ENCODE assay signal across 8 mouse cellular contexts in the genomic region with DNA sequence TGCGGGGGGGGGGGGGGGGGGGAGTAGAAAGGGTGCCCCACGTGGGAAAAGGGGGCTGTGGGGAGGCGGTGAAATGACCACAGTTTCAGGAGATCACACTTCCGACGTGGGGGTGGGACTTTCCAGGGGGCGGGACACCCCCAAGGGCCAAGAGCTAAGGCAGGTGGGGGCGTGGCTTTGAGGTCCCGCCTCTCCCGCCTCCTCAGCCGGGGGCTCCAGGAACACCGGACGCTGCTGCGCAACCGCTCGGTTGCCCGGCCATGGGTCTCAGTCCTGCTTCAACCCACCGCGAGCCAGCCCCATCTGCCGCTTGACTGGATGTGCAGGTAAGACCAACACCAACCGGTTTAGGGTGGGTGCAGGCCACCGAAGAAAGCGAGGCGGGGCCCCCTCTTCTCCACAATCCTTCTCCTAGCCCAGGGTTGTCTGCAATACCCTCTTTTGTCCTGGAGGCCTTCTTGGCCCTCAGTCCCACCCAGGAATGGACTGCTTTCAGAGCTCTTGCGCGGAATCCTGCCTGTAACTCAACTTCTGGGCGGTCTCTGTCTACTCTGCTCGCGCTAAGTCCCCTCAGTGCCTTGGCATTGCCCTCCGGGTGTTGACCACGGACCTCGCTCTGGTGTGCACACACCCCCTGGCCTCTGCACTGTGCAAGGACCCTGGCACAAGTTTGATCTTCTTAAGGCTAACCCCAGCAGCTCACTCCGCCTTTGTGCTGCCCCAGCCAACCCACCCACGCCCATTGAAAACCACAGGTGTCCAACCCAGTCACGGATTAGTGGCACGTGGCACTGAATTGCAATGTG. TPM values are rescaled to one million over a fixed set of nuclear protein-coding genes. Genes with fewer than 3 reads are reported as not detected.
DNase-seq lines count a peak whose midpoint lies in the region; ATAC-seq and TF ChIP-seq lines count a peak whose summit lies in the region.

A gene (plus strand): TSS at position 44 of the 806 bp plus-strand sequence.

- ATAC-seq in stomach, embryonic 14.5 days (ENCODE audit: insufficient number of reproducible peaks, insufficient read depth, low FRiP score, low read depth) = peak; percentile 86

- H3K9ac ChIP-seq in CH12.LX (ENCODE audit: insufficient read depth, low read depth) = peak within 1 kb of the TSS; percentile 48
- H3K9ac ChIP-seq in stomach, embryonic 14.5 days (replicated peaks; ENCODE audit: low read depth, low read length) = peak within 1 kb of the TSS; percentile 58

- H3K36me3 ChIP-seq in CH12.LX (replicated peaks in 1 of 2; ENCODE audit: control insufficient read depth in 1 of 2, insufficient read depth in 1 of 2, low read length in 1 of 2) = peaks cover 36 to 80% of the 10 kb centered on the region in 2 experiments
- H3K36me3 ChIP-seq in limb, embryonic 10.5 days = peaks cover 58% of the 10 kb centered on the region
- H3K36me3 ChIP-seq in stomach, embryonic 14.5 days (ENCODE audit: control insufficient read depth, insufficient read depth, low read length) = peaks cover 9% of the 10 kb centered on the region; the same call in 1 of the 2 replicates

- dilution Hi-C loops in CH12.LX (cut with MboI; ENCODE audit: extremely low pct_ligation_motif_present, extremely low pct_unique_long_range_greater_than_20kb, low sequenced_read_pairs) = no loop called here

- peak within 1 kb of the TSS; percentile 51 for H3K27ac ChIP-seq in CH12.LX (ENCODE audit: insufficient read depth, low read depth)
- H3K27ac ChIP-seq in limb, embryonic 10.5 days = peak within 1 kb of the TSS; percentile 91
- H3K27ac ChIP-seq in stomach, embryonic 14.5 days (ENCODE audit: low read length) = peak within 1 kb of the TSS; percentile 58

- H3K4me1 ChIP-seq in CH12.LX (ENCODE audit: control insufficient read depth in 1 of 2, insufficient read depth in 2 of 2) = peaks cover 6 to 36% of the 10 kb centered on the region in 2 experiments; a peak in 3 of 4 replicates
- H3K4me1 ChIP-seq in limb, embryonic 10.5 days = peaks cover 43% of the 10 kb centered on the region
- H3K4me1 ChIP-seq in stomach, embryonic 14.5 days (ENCODE audit: control insufficient read depth, insufficient read depth, low read length) = 0 out of 2 replicates have a peak, but pooled peaks cover 4% of the 10 kb centered on the region

- H3K4me2 ChIP-seq in CH12.LX (ENCODE audit: insufficient read depth, low read depth, poor library complexity, severe bottlenecking) = peak within 1 kb of the TSS; percentile 33
- H3K4me2 ChIP-seq in stomach, embryonic 14.5 days (replicated peaks; ENCODE audit: low read depth, low read length) = peak within 1 kb of the TSS; percentile 72

- DNase-seq in 3134 (ENCODE audit: extremely low read depth, insufficient read length, low spot score) (peak; percentile 66), CH12.LX (ENCODE audit: extremely low read depth) (peak; percentile 79)
- peak; percentile 91 for DNase-seq in embryo, embryonic 10.5 days (ENCODE audit: low spot score)
- peak; percentile 44 for DNase-seq in heart, postnatal 4 days
- peak; percentile 89 for DNase-seq in limb, embryonic 10.5 days (ENCODE audit: low spot score)
- peak; percentile 76 for DNase-seq in mesoderm, embryonic 11.5 days (ENCODE audit: low read depth, low spot score)
- no peak for DNase-seq in left cerebral cortex, adult 18-20 months (ENCODE audit: low spot score in 2 of 2)

- no peak for TF ChIP-seq EP300 in CH12.LX (IDR thresholded peaks at IDR 0.05; ENCODE audit: low read length)

- no peaks in the 10 kb centered on the region for H3K79me2 ChIP-seq in CH12.LX (replicated peaks; ENCODE audit: control insufficient read depth, extremely low read depth, insufficient read depth, poor library complexity, severe bottlenecking)

- TF ChIP-seq RAD21 in CH12.LX (IDR thresholded peaks at IDR 0.05; ENCODE audit: low read depth, low read length) = no peak

- no peaks in the 10 kb centered on the region for H3K27me3 ChIP-seq in CH12.LX (replicated peaks)
- no peaks in the 10 kb centered on the region for H3K27me3 ChIP-seq in limb, embryonic 10.5 days (ENCODE audit: low read depth, poor library complexity, severe bottlenecking)
- H3K27me3 ChIP-seq in stomach, embryonic 14.5 days (ENCODE audit: control insufficient read depth, insufficient read depth, low read length) = no peaks in the 10 kb centered on the region

- no peak for TF ChIP-seq CTCF in CH12.LX (conservative IDR thresholded peaks at IDR 0.05 in 1 of 2, IDR thresholded peaks at IDR 0.05 in 1 of 2; ENCODE audit: low read depth in 2 of 2, low read length in 2 of 2)

- under 1% methylated on average over 33 of the region's 35 CpGs for WGBS in limb, embryonic 10.5 days
- 2% methylated on average over 32 of the region's 35 CpGs for WGBS in stomach, embryonic 14.5 days

- H3K4me3 ChIP-seq in CH12.LX (replicated peaks in 1 of 3; ENCODE audit: low read depth in 2 of 3, low read length in 2 of 3, poor library complexity in 1 of 3) = peak within 1 kb of the TSS; percentile 48 to 53 (median 51)
- H3K4me3 ChIP-seq in limb, embryonic 10.5 days = peak within 1 kb of the TSS; percentile 74
- peak within 1 kb of the TSS; percentile 57 for H3K4me3 ChIP-seq in stomach, embryonic 14.5 days (ENCODE audit: low read depth, low read length)

- TF ChIP-seq POLR2A in CH12.LX (IDR thresholded peaks at IDR 0.05; ENCODE audit: low read depth, low read length) = peak; percentile 48

- in situ Hi-C loops in CH12.LX (cut with MboI; ENCODE audit: low pct_ligation_motif_present, low pct_unique_long_range_greater_than_20kb, low sequenced_read_pairs) = no loop called here

- no peaks in the 10 kb centered on the region for H3K9me3 ChIP-seq in CH12.LX (replicated peaks; ENCODE audit: low read length)
- no peaks in the 10 kb centered on the region for H3K9me3 ChIP-seq in limb, embryonic 10.5 days (replicated peaks)
- no peaks in the 10 kb centered on the region for H3K9me3 ChIP-seq in stomach, embryonic 14.5 days (ENCODE audit: control insufficient read depth, low read depth, low read length)

TF ChIP-seq in CH12.LX, 34 proteins besides CTCF, POLR2A, EP300 and RAD21 (continues in another document):
- TF ChIP-seq CHD2 (IDR thresholded peaks at IDR 0.05; ENCODE audit: low read length) (peak; percentile 59), IRF4 (IDR thresholded peaks at IDR 0.05; ENCODE audit: low read depth, low read length) (0 out of 2 replicates have a peak, but pooled peaks have one; percentile 19), ETS1 (conservative IDR thresholded peaks at IDR 0.05; ENCODE audit: low read depth, low read length) (peak; percentile 32), NELFE (IDR thresholded peaks at IDR 0.05; ENCODE audit: low read depth, low read length) (0 out of 2 replicates have a peak, but pooled peaks have one; percentile 16), MAZ (IDR thresholded peaks at IDR 0.05; ENCODE audit: low read depth, low read length) (peak; percentile 94), HCFC1 (IDR thresholded peaks at IDR 0.05; ENCODE audit: low read depth, low read length) (0 out of 2 replicates have a peak, but pooled peaks have one; percentile 16), KAT2A (IDR thresholded peaks at IDR 0.05; ENCODE audit: insufficient replicate concordance, low read length) (no peak), USF1 (IDR thresholded peaks at IDR 0.05; ENCODE audit: low read depth, low read length) (peak; percentile 7; the same call in 1 of the 2 replicates), ZKSCAN1 (IDR thresholded peaks at IDR 0.05; ENCODE audit: borderline replicate concordance, low read depth, low read length) (no peak), TBP (conservative IDR thresholded peaks at IDR 0.05; ENCODE audit: low read depth, low read length) (no peak), PAX5 (IDR thresholded peaks at IDR 0.05; ENCODE audit: low read length) (no peak), MYC (IDR thresholded peaks at IDR 0.05; ENCODE audit: low read depth, low read length) (0 out of 2 replicates have a peak, but pooled peaks have one; percentile 31), RCOR1 (conservative IDR thresholded peaks at IDR 0.05; ENCODE audit: low read depth, low read length) (no peak), POLR2AphosphoS2 (IDR thresholded peaks at IDR 0.05; ENCODE audit: low read depth, low read length) (no peak; the same call in 1 of the 2 replicates), ZC3H11A (IDR thresholded peaks at IDR 0.05; ENCODE audit: low read depth, low read length) (no peak), JUN (IDR thresholded peaks at IDR 0.05; ENCODE audit: insufficient read depth, low read depth, low read length) (no peak), ZNF384 (IDR thresholded peaks at IDR 0.05; ENCODE audit: low read depth, low read length) (no peak), ZMIZ1 (IDR thresholded peaks at IDR 0.05; ENCODE audit: low read depth, low read length) (no peak; the same call in 1 of the 2 replicates), ELF1 (IDR thresholded peaks at IDR 0.05; ENCODE audit: low read depth, low read length) (peak; percentile 20), CHD1 (IDR thresholded peaks at IDR 0.05; ENCODE audit: low read depth, low read length) (no peak), SMC3 (IDR thresholded peaks at IDR 0.05; ENCODE audit: low read depth, low read length) (no peak), BHLHE40 (IDR thresholded peaks at IDR 0.05; ENCODE audit: low read depth, low read length) (peak; percentile 28; the same call in 1 of the 2 replicates), UBTF (IDR thresholded peaks at IDR 0.05; ENCODE audit: low read depth, low read length) (no peak), MXI1 (IDR thresholded peaks at IDR 0.05; ENCODE audit: low read depth, low read length) (peak; percentile 68), GABPA (IDR thresholded peaks at IDR 0.05; ENCODE audit: insufficient replicate concordance, low read depth, low read length) (no peak), MAX (IDR thresholded peaks at IDR 0.05; ENCODE audit: low read length) (no peak; the same call in 1 of the 2 replicates), MEF2A (IDR thresholded peaks at IDR 0.05; ENCODE audit: borderline replicate concordance, low read depth, low read length) (no peak), E2F4 (IDR thresholded peaks at IDR 0.05; ENCODE audit: insufficient replicate concordance, low read depth, low read length) (no peak), TCF12 (IDR thresholded peaks at IDR 0.05; ENCODE audit: low read depth, low read length) (no peak), MAFK (IDR thresholded peaks at IDR 0.05; ENCODE audit: insufficient replicate concordance, low read length) (no peak), JUND (conservative IDR thresholded peaks at IDR 0.05; ENCODE audit: low read depth, low read length) (no peak)

RNA-seq across cellular contexts. Expression of the gene that starts here (rescaled TPM):
- total RNA-seq in CH12.LX (2012; rRNA removed) (1.1 and 1.2 TPM in 2 replicates), CH12.LX (2014; rRNA removed) (0.74 and 0.82 TPM in 2 replicates)
- 2.5 and 3.0 TPM in 2 replicates for polyA plus RNA-seq in CH12.LX (2012; ENCODE audit: insufficient read length, low read depth)
- 1 to 10 TPM in 1 of 2 experiments, under 1 TPM in 1; 0.91 to 1.1 TPM for total RNA-seq in heart, postnatal 4 days (2021)
- polyA plus RNA-seq in limb, embryonic 10.5 days (2016; fragmentation: Nextera tagmentation; extraction: Ambion mirVana) = 1.4 and 1.6 TPM in 2 replicates
- 1.2 and 1.6 TPM in 2 replicates for polyA plus RNA-seq in stomach, embryonic 14.5 days (2014; fragmentation: Nextera tagmentation; extraction: Ambion mirVana)
- under 1 TPM; 0.59 to 0.60 TPM for total RNA-seq in left cerebral cortex, adult 18-20 months (2021)

Comparison
In these comparisons a context has a peak if more than half of its experiments do, and no peak if none do; other contexts are left out.
1. DNase-seq: peak in 3134 (single experiment), CH12.LX (single experiment), embryo, embryonic 10.5 days (single experiment), heart, postnatal 4 days (single experiment), limb, embryonic 10.5 days (single experiment) and mesoderm, embryonic 11.5 days (single experiment); none in left cerebral cortex, adult 18-20 months (0 of 2).
2. Peak in every context shown above with its lines, with median percentiles within 50 percentile points of each other: H3K27ac ChIP-seq and H3K4me3 ChIP-seq.